Mouse (Mus musculus): Measurements from ENCODE around the gene Ppp4r1. TPM values are rescaled to one million over a fixed set of nuclear protein-coding genes. Genes with fewer than 3 reads are reported as not detected.

Ppp4r1 gene
- total and polyA plus RNA-seq, 2 experiments from 2014 or later: 28.7 to 59.2 TPM

GRCm38 (mm10) chr17:65873156-65873555 is 90.8 kb downstream of the Ppp4r1 start:
- ATAC-seq: no peak
- Histone ChIP-seq H3K4me1 (ENCODE audit: insufficient read depth) (no peaks in the 10 kb centered on the region; the same call in 1 of the 2 replicates), H3K36me3 (ENCODE audit: insufficient read depth) (no peaks in the 10 kb centered on the region), H3K9me3 (ENCODE audit: low read length) (no peaks in the 10 kb centered on the region), H3K27ac (ENCODE audit: low read depth, low read length) (no peak overlapping the region), H3K27me3 (ENCODE audit: insufficient read depth, low read length) (no peaks in the 10 kb centered on the region), H3K4me3 (ENCODE audit: low read depth, low read length) (no peak overlapping the region), H3K4me2 (ENCODE audit: low read depth) (no peak overlapping the region), H3K9ac (no peak overlapping the region)
- TF ChIP-seq CTCF (IDR thresholded peaks at IDR 0.05; ENCODE audit: low read depth): no peak
- no peak for DNase-seq
- 84% methylated on average over 4 of the region's 4 CpGs for WGBS

- H3K9ac ChIP-seq: no peak overlapping the region
- no peak for DNase-seq
- H3K27me3 ChIP-seq (ENCODE audit: insufficient read depth, low read length): no peaks in the 10 kb centered on the region
- H3K4me2 ChIP-seq (ENCODE audit: low read depth): no peak overlapping the region
- TF ChIP-seq CTCF (IDR thresholded peaks at IDR 0.05; ENCODE audit: low read depth): no peak
- H3K4me3 ChIP-seq (ENCODE audit: low read depth, low read length): no peak overlapping the region
- 92% methylated on average over 11 of the region's 11 CpGs for WGBS
- no peak overlapping the region for H3K27ac ChIP-seq (ENCODE audit: low read depth, low read length)
- no peaks in the 10 kb centered on the region for H3K9me3 ChIP-seq (ENCODE audit: low read length)
- ATAC-seq: no peak
- no peaks in the 10 kb centered on the region; the same call in 1 of the 2 replicates for H3K4me1 ChIP-seq (ENCODE audit: insufficient read depth)
- H3K36me3 ChIP-seq (ENCODE audit: insufficient read depth): no peaks in the 10 kb centered on the region
Measured at GRCm38 (mm10) chr17:65873834-65874233, 91.5 kb downstream of the Ppp4r1 start.

GRCm38 (mm10) chr17:65877026-65877425 is 94.7 kb downstream of the Ppp4r1 start:
- Histone ChIP-seq H3K4me3 (ENCODE audit: low read depth, low read length) (no peak overlapping the region), H3K36me3 (ENCODE audit: insufficient read depth) (no peaks in the 10 kb centered on the region), H3K4me2 (ENCODE audit: low read depth) (no peak overlapping the region), H3K4me1 (ENCODE audit: insufficient read depth) (peaks cover 2% of the 10 kb centered on the region), H3K9me3 (ENCODE audit: low read length) (no peaks in the 10 kb centered on the region), H3K27ac (ENCODE audit: low read depth, low read length) (no peak overlapping the region), H3K9ac (no peak overlapping the region), H3K27me3 (ENCODE audit: insufficient read depth, low read length) (no peaks in the 10 kb centered on the region)
- WGBS: 79% methylated on average over 6 of the region's 6 CpGs
- ATAC-seq (no peak), DNase-seq (no peak)
- no peak for TF ChIP-seq CTCF (IDR thresholded peaks at IDR 0.05; ENCODE audit: low read depth)

GRCm38 (mm10) chr17:65884061-65884669 is 101.8 kb downstream of the Ppp4r1 start:
- peak; percentile 29 for DNase-seq
- Histone ChIP-seq H3K27me3 (ENCODE audit: insufficient read depth, low read length) (no peaks in the 10 kb centered on the region), H3K4me2 (ENCODE audit: low read depth) (peak overlapping the region; percentile 96), H3K36me3 (ENCODE audit: insufficient read depth) (no peaks in the 10 kb centered on the region), H3K27ac (ENCODE audit: low read depth, low read length) (peak overlapping the region; percentile 94), H3K9me3 (ENCODE audit: low read length) (no peaks in the 10 kb centered on the region), H3K9ac (peak overlapping the region; percentile 88), H3K4me3 (ENCODE audit: low read depth, low read length) (peak overlapping the region; percentile 66), H3K4me1 (ENCODE audit: insufficient read depth) (peaks cover 19% of the 10 kb centered on the region; the same call in 1 of the 2 replicates)
- peak; percentile 23 for ATAC-seq
- TF ChIP-seq CTCF (IDR thresholded peaks at IDR 0.05; ENCODE audit: low read depth): no peak
- WGBS: under 1% methylated on average over 52 of the region's 56 CpGs

GRCm38 (mm10) chr17:65884691-65885397 is 102.5 kb downstream of the Ppp4r1 start:
- WGBS: 0% methylated on average over 67 of the region's 67 CpGs
- H3K9me3 ChIP-seq (ENCODE audit: low read length): no peaks in the 10 kb centered on the region
- ATAC-seq (peak; percentile 98), DNase-seq (peak; percentile 100)
- H3K36me3 ChIP-seq (ENCODE audit: insufficient read depth): no peaks in the 10 kb centered on the region
- no peaks in the 10 kb centered on the region for H3K27me3 ChIP-seq (ENCODE audit: insufficient read depth, low read length)
- peak overlapping the region; percentile 88 for H3K9ac ChIP-seq
- peaks cover 19% of the 10 kb centered on the region; the same call in 1 of the 2 replicates for H3K4me1 ChIP-seq (ENCODE audit: insufficient read depth)
- H3K4me3 ChIP-seq (ENCODE audit: low read depth, low read length): peak overlapping the region; percentile 66
- H3K27ac ChIP-seq (ENCODE audit: low read depth, low read length): peak overlapping the region; percentile 94
- no peak for TF ChIP-seq CTCF (IDR thresholded peaks at IDR 0.05; ENCODE audit: low read depth)
- peak overlapping the region; percentile 96 for H3K4me2 ChIP-seq (ENCODE audit: low read depth)

GRCm38 (mm10) chr17:65885398-65885696 is 103.0 kb downstream of the Ppp4r1 start:
- Histone ChIP-seq H3K27me3 (ENCODE audit: insufficient read depth, low read length) (no peaks in the 10 kb centered on the region), H3K4me3 (ENCODE audit: low read depth, low read length) (peak overlapping the region; percentile 66), H3K4me1 (ENCODE audit: insufficient read depth) (peaks cover 19% of the 10 kb centered on the region; the same call in 1 of the 2 replicates), H3K9me3 (ENCODE audit: low read length) (no peaks in the 10 kb centered on the region), H3K4me2 (ENCODE audit: low read depth) (peak overlapping the region; percentile 72), H3K9ac (peak overlapping the region; percentile 71), H3K27ac (ENCODE audit: low read depth, low read length) (peak overlapping the region; percentile 94), H3K36me3 (ENCODE audit: insufficient read depth) (no peaks in the 10 kb centered on the region)
- ATAC-seq (no peak; the same call in 1 of the 2 replicates), DNase-seq (no peak)
- TF ChIP-seq CTCF (IDR thresholded peaks at IDR 0.05; ENCODE audit: low read depth): no peak
- 0% methylated on average over 11 of the region's 11 CpGs for WGBS

Measured in forebrain, postnatal 0 days (tissue).